Mouse (Mus musculus) cerebellum, adult 2 months (tissue): ENCODE data around the gene Gm20815. TPM values are rescaled to one million over a fixed set of nuclear protein-coding genes. Genes with fewer than 3 reads are reported as not detected.
"Not testable (repeated sequence)": the region's sequence is repeated elsewhere in the genome, so short reads cannot be mapped to it uniquely, and the experiment has no call there.

Experiments used
- DNase-seq, 2 experiments: peaks; one replicate each; pipeline ENCODE4 v3.0.0; 2021
- H3K27ac ChIP-seq: fragments of 200-500 bp; 2 replicates; pipeline ENCODE4 v1.5.1; 2012; ENCODE audit warnings: low read length, control low read depth, inconsistent platforms; ENCODE audit not compliant: insufficient read depth
- H3K27me3 ChIP-seq: fragments of 200-500 bp; 2 replicates; pipeline ENCODE4 v1.6.1; 2012; ENCODE audit warnings: inconsistent platforms, mild to moderate bottlenecking, low read length, moderate library complexity; ENCODE audit not compliant: control insufficient read depth, insufficient read depth
- H3K4me1 ChIP-seq: fragments of 200-500 bp; 2 replicates; pipeline ENCODE4 v1.6.1; 2011; ENCODE audit warnings: low read length; ENCODE audit not compliant: control insufficient read depth, insufficient read depth
- H3K4me3 ChIP-seq: fragments of 200-500 bp; replicated peaks from 2 replicates; pipeline ENCODE3; 2011; ENCODE audit warnings: mild to moderate bottlenecking, low read depth, low read length, control low read depth; ENCODE audit not compliant: insufficient read depth
- whole genome bisulfite sequencing: fragments of 180-500 bp; shearing (Covaris S2); methylation state at CpG from one replicate; pipeline ENCODE4 v1.1.7; 2018; 5-methylcytosine and 5-hydroxymethylcytosine counted together
- polyA plus RNA-seq: library from polyadenylated mRNA; depleted of rRNA; stranded (reverse); fragments of >200 nt; gene quantifications from 2 replicates; pipeline ENCODE4 v1.2.3, GENCODE M21; 2012; rRNA removed

Gene Gm20815
- polyA plus RNA-seq = not detected in 2 replicates

GRCm38 (mm10) chrY:8835069-8835468, at the start of gene Gm20815:
Gm20815 (minus strand) TSS chrY:8835169.
- 0% methylated on average over 1 of the region's 4 CpGs for WGBS
- H3K4me3 ChIP-seq = not testable (repeated sequence)

More at GRCm38 (mm10) chrY:8835069-8835468, at the start of gene Gm20815:
- DNase-seq, H3K4me1 ChIP-seq, H3K27ac ChIP-seq, H3K27me3 ChIP-seq: not testable (repeated sequence)
